17 mouse cellular contexts compared by ENCODE assay signal in the genomic region with DNA sequence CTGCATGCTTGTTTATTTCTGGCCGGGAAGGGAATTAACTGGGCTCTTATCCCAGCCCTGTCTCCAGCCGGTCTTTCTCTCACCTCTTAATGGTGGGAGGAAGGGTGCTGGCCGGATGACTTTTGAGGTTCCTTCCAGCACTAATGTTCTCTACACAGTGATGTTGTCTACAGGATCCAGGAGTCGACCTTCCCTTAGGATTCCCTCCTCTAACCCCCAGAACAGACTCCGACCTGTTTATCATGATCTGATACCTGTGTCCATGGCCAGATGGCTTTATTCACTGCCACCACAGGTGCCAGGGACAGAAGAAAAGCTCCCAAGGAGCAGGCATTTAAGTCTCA.
A peak's percentile ranks its signal among the peaks of the same experiment; 100 is the strongest.
DNase-seq lines count a peak whose midpoint lies in the region; ATAC-seq and TF ChIP-seq lines count a peak whose summit lies in the region.
"Had no signal": no experiment of that assay in that cellular context is flagged by ENCODE, and none has a peak within 500 bp of the region (broad histone marks: within the 10 kb centered on the region; RNA-seq: fewer than 3 reads in every experiment).

No protein-coding gene starts in this region.

- no peaks in the 10 kb centered on the region for H3K36me3 ChIP-seq in lung, embryonic 14.5 days (ENCODE audit: insufficient read depth)
- H3K36me3 ChIP-seq in limb, embryonic 14.5 days (ENCODE audit: control insufficient read depth, insufficient read depth, low read length), result no peaks in the 10 kb centered on the region
- H3K36me3 ChIP-seq: G1E; liver, embryonic 13.5 days had no signal

- peaks cover 28% of the 10 kb centered on the region for H3K4me1 ChIP-seq in lung, embryonic 14.5 days (ENCODE audit: insufficient read depth)
- peaks cover 37% of the 10 kb centered on the region for H3K4me1 ChIP-seq in limb, embryonic 14.5 days (ENCODE audit: control insufficient read depth, insufficient read depth, low read length)

- no peak for TF ChIP-seq POLR2A in limb, embryonic 14.5 days (IDR thresholded peaks at IDR 0.05; ENCODE audit: borderline replicate concordance, extremely low read depth, insufficient read depth, insufficient read length)

- no peak overlapping the region for H3K9ac ChIP-seq in lung, embryonic 14.5 days
- no peak overlapping the region for H3K9ac ChIP-seq in limb, embryonic 14.5 days (ENCODE audit: low read depth, low read length, severe bottlenecking)
- H3K9ac ChIP-seq: liver, embryonic 13.5 days had no signal

- WGBS in lung, embryonic 14.5 days, result 34% methylated on average over 5 of the region's 5 CpGs
- 23% methylated on average over 5 of the region's 5 CpGs for WGBS in limb, embryonic 14.5 days

- no peaks in the 10 kb centered on the region for H3K9me3 ChIP-seq in lung, embryonic 14.5 days (ENCODE audit: low read depth, low read length)
- no peaks in the 10 kb centered on the region for H3K9me3 ChIP-seq in limb, embryonic 14.5 days (ENCODE audit: control insufficient read depth, low read length)
- H3K9me3 ChIP-seq: G1E; liver, embryonic 13.5 days; megakaryocyte, embryonic 14.5 days had no signal

- no peak overlapping the region for H3K4me2 ChIP-seq in lung, embryonic 14.5 days
- H3K4me2 ChIP-seq in limb, embryonic 14.5 days (replicated peaks; ENCODE audit: low read depth, low read length, severe bottlenecking), result no peak overlapping the region
- H3K4me2 ChIP-seq: liver, embryonic 13.5 days had no signal

- DNase-seq in heart, adult 18-20 months, result peak; percentile 25 to 30
- DNase-seq in heart, adult 9 months (ENCODE audit: low spot score in 2 of 2), result no peak
- DNase-seq in lung, embryonic 14.5 days, result peak; percentile 56
- no peak for DNase-seq in lung, adult 18-20 months
- peak; percentile 82 for DNase-seq in cerebellum, adult 9-10 months
- DNase-seq in limb, embryonic 14.5 days (ENCODE audit: low spot score), result no peak
- no peak for DNase-seq in adrenal gland, postnatal 36 days
- no peak for DNase-seq in Muller cell, postnatal 12 days (ENCODE audit: inconsistent ontology term)
- DNase-seq: adrenal gland, postnatal 25 days; B cell, adult 2 months; kidney, postnatal 10 days; liver, embryonic 13.5 days; right cerebral cortex, postnatal 14 days; thymus, postnatal 25 days had no signal

- ATAC-seq in lung, embryonic 14.5 days (ENCODE audit: insufficient read depth), result peak; percentile 48; the same call in 1 of the 2 replicates
- peak; percentile 45 for ATAC-seq in limb, embryonic 14.5 days (ENCODE audit: low FRiP score, low read depth)
- ATAC-seq: hindbrain, postnatal 0 days had no signal

- no peak for TF ChIP-seq CTCF in lung, embryonic 14.5 days (IDR thresholded peaks at IDR 0.05; ENCODE audit: low read depth)

- H3K4me3 ChIP-seq in lung, embryonic 14.5 days (ENCODE audit: low read depth, low read length), result no peak overlapping the region
- H3K4me3 ChIP-seq in limb, embryonic 14.5 days (replicated peaks; ENCODE audit: low read length), result no peak overlapping the region
- H3K4me3 ChIP-seq: liver, embryonic 13.5 days; megakaryocyte, embryonic 14.5 days had no signal

- no peak overlapping the region for H3K27ac ChIP-seq in lung, embryonic 14.5 days (ENCODE audit: low read depth)
- peak overlapping the region; percentile 81 for H3K27ac ChIP-seq in limb, embryonic 14.5 days (replicated peaks; ENCODE audit: low read depth, low read length)
- H3K27ac ChIP-seq: liver, embryonic 13.5 days had no signal

- no peaks in the 10 kb centered on the region for H3K27me3 ChIP-seq in lung, embryonic 14.5 days (ENCODE audit: insufficient read depth, low read length)
- no peaks in the 10 kb centered on the region for H3K27me3 ChIP-seq in limb, embryonic 14.5 days (ENCODE audit: control insufficient read depth, insufficient read depth, low read length)
- H3K27me3 ChIP-seq: liver, embryonic 13.5 days; megakaryocyte, embryonic 14.5 days had no signal

Comparison
In these comparisons a context has a peak if more than half of its experiments do, and no peak if none do; other contexts are left out.
1. DNase-seq: peak in heart, adult 18-20 months (2 of 2), lung, embryonic 14.5 days (single experiment) and cerebellum, adult 9-10 months (single experiment); none in heart, adult 9 months (0 of 2), lung, adult 18-20 months (0 of 2), limb, embryonic 14.5 days (single experiment), adrenal gland, postnatal 36 days (0 of 2) and Muller cell, postnatal 12 days (single experiment).